Mouse (Mus musculus): Measurements from ENCODE around the gene Cyp1a1.

DNA sequence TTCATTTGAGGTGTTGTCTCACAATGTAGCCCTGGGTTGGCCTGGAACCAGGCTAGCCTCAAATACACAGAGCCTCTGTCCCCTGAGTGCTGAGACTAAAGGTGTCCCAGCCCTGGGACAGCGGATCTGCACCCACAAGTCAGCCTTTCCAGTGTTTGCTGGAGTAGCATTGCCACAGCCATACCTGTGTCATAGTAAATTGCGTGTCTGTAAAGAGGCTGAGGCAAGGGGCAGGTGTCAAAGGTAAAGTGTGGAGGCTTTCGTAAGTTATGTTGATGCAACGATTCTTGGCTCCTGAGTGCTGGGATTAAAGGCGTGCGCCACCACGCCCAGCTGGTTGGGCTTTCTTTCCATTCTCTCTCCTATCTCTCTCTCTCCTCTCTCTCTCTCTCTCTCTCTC is 23.1 kb upstream of the Cyp1a1 start:
- TF ChIP-seq CTCF (IDR thresholded peaks at IDR 0.05; ENCODE audit: insufficient read depth, low read depth, low read length) = no peak
- no peak for TF ChIP-seq POLR2A (IDR thresholded peaks at IDR 0.05; ENCODE audit: insufficient read depth, low read depth, low read length)

Measured in olfactory bulb, adult 2 months (tissue).